Mouse (Mus musculus): ENCODE results near the gene Sema5b.

GRCm38 (mm10) chr16:35602529-35602928 lies 61.6 kb downstream of the Sema5b start:
- no peak for TF ChIP-seq GATA1 (IDR thresholded peaks at IDR 0.05; ENCODE audit: low read depth, low read length)
- no peak for TF ChIP-seq CTCF (IDR thresholded peaks at IDR 0.05 in 2 of 3, conservative IDR thresholded peaks at IDR 0.05 in 1 of 3; ENCODE audit: control insufficient read depth in 1 of 3, insufficient read depth in 1 of 3, low read depth in 2 of 3, low read length in 3 of 3, poor library complexity in 1 of 3, severe bottlenecking in 1 of 3)
